Mouse (Mus musculus): ENCODE data around the gene Gabra5.

The Gabra5 gene

DNA sequence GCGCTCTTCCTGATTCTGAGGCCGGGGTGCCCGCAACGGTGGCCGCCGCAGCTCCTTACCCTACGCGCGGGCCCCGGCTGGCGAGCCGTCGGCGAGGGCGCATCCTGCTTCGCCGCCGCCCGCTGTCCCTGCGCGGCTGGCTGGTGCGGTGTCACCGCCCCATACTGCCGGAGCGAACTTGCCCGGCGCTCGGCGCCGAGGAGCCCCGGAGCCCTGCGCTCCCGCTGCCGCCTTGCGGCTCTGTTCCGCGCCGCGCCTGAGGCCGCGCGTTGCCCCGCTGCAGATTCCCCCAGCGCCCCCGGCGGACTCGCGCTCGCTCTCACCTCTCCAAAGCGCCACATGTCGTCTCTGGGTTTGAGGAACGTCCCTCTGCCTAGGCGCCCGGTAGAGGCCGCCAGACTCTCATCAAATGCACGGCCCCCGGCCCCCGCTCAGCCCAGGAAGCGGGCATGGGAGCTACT lies at the start of gene Gabra5:
Gene Gabra5 (minus strand): TSS at position 379 of the 461 bp plus-strand sequence.
- DNase-seq (ENCODE audit: low read depth): no peak

DNA sequence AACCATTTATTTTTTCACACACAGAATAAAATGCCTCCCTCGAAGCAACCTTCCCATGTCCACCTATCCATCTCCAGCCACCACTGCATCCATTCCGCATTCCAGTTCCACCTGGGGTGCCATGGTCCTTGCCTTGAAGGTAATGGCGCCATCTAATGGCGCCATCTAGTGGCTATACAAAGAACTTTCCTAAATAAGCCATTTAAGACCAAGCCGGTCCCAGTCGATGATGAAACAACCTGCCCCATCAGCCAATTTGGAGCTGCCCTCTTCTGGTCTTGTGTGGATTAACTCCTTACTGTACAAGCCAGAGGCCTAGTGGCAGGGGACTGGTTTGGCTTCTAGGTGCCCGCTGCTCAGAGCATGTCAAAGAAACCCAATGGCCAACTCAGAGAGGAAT lies 28.7 kb upstream of the Gabra5 start:
- DNase-seq (ENCODE audit: low read depth): no peak

DNA sequence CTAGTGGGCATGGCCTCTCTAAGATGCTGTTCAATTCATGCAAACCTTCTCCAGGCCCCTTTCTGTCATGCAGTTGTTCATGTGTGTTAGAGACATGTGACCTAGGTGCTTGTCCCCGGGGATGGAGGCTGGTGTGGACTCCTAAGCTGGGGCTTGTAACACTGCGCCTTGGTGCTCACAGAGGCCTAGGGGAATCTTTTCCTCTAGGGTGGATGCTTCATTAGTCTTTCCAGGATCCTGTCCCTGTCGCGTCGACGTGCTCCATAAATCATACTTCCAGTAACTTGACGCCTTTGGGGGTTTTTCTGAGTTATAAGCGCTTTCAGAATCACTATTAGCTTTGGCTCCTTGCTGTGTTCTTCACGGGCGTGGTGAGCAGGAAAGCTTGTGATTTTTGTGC lies 22.8 kb upstream of the Gabra5 start:
- DNase-seq (ENCODE audit: low read depth): no peak

DNA sequence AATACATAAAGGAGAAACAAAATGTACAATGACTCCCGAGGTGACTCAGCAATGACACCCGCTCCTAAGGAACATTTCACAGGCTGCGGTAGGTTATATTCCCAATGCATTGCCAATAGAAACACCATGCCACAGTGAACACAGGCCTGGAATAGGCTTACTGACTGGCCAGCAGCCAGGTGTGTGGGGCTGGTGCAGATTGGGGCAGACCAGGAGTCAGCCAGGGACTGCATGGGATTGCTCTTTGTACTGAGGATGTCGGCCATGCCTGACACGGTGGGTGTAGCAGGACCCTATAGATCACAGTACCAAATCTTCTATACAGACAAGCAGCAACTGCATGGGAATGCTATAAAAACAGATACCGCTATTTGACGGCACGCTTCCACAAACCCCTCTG lies 20.1 kb upstream of the Gabra5 start:
- DNase-seq (ENCODE audit: low read depth): no peak

DNA sequence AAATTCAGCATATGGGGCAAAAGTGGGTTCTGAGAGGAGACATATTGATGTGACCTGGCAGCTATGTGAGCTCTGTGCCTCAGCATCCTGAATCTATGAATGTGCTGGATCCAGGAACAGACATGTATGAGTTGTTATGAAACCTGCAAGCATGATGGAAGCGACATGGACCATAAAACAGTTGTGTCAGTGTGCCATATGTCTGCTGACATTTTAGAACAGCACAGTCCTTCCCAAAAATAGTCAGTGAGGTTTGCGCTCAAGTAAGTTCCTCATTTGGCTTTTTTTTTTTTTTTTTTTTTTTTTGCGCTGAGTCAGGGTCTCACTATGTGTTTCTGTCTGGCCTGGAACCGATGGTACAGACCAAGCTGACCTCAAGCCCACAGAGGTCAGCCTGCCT lies 19.6 kb upstream of the Gabra5 start:
- no peak for DNase-seq (ENCODE audit: low read depth)

DNA sequence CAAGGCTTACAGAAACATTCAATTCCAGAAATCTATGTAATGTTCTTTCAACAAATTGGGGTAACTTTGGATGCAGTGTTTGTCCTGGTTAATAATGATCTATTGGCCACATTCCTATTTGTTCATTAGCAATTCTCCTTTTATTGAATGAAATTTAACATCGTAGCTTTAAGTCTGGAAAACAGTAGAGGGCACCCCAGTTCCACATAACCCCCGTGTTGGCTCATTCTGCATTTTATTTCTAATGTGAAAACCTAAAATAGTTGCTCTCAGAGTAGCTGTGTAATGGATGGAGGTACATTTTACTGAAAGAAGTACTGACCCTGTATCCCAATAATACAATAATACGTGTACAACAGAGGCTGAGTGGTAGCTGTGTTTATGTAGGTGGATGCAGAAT lies 3.1 kb upstream of the Gabra5 start:
- no peak for DNase-seq (ENCODE audit: low read depth)

DNA sequence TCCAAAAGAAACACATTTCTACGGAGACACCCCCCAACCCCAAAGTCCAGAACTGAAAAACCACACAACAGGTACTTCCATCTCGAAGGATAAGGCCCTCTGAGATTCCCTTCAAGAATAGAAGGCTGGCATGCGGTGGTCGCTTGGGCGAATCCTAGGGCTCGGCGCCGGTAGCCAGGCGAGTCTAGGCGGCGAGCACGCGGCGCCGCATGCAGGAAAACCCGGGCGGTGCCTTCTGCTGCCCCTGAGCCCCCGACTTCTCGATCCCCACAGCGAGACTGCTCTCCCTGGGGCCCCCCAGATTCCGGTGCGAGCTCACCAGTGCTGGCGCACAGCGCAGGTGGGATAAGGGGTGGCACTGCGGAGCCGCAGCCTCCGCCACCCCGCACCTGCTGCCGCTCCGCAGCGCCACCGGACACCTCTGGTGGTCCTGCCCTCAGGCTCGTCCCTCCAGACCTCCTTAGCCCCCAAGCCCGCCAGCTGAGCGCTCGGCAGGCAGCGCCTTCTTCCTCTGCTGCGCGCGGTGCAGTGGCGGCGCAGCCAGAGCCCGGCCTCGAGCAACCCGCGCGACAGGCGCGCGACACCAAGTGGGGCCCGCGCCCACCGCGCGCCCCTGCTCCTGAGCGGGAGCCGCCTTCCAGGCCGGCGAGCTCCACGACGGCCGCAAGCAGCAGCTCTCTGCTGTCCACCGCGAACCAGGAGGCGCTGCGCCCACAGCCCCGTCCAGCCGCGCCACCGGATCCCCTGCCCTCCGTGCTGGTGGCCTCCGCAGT lies 813 bp downstream of the Gabra5 start:
- no peak for DNase-seq (ENCODE audit: low read depth)

DNA sequence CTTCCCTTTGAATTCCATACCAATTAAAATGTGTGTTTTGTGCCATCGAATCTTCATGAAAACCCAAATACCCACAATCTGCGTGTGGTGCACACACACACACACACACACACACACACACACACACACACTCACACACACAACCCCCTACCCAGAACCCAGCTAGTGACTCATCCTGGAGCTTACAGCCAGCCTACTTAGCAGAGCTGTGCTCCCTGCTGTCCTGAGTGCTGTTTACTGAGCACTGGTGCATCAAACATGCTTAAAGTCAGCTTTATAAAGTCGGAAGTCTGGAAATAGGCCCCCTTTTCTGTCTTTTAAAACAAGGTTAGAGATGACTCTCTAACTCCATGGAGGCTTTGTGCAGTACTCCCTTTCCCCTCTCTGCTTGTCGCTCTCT lies 7.0 kb downstream of the Gabra5 start:
- DNase-seq (ENCODE audit: low read depth): no peak

DNA sequence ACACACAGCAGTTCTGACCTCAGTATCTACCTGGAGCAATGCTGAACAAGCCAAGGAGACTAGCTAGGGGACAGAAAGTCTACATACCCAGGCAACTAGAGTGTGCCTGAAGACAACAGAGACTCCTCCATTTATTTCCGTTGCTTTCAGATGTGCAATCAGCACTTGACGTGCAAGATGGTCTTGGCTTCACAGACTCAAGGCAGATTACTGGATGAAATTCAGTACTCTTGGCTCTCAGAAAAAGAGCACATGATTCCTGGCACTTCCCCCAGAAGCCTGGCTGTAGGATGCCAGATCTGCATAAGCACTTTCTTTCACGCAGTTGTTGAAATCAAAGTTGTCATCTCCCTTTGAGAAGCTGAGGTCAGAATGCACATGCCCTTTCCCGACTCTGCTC lies 18.1 kb downstream of the Gabra5 start:
- DNase-seq (ENCODE audit: low read depth): no peak

DNA sequence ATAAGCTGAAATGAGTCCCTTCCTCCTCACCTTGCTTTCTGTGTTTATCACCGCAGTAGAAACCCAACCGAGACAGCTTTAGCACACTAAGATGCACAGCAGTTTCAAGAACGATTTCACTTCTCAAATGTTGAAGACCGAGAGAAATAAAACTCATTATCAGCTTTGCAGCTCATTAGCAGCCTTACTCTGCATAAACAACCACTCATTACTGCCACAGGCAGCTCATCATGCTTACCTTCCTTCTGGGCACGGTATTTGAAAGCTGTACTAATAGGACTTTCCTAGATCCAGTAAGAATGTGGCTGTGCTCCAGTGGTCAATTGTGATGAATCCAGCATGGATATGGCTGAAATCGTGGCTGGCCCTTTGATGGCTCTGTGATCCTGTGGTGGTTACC lies 23.0 kb downstream of the Gabra5 start:
- no peak for DNase-seq (ENCODE audit: low read depth)

DNA sequence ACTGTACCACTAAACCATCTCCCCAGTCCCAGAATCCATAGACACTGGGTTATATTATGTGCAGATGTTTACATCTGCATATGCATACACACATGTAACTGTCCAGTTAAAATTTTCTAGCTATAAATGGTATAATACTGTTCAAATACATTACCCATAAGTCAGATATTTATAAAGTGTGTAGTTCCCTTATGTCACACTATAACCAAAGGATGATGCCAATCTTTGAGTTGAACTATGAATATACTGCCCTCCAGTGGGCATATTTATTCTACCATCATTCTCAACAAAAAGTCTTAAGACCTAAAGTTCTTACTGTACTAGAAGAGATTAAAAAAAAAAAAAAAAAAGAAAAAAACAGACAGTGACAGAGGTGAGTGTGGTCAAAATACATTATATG lies 27.0 kb downstream of the Gabra5 start:
- DNase-seq (ENCODE audit: low read depth): no peak

DNA sequence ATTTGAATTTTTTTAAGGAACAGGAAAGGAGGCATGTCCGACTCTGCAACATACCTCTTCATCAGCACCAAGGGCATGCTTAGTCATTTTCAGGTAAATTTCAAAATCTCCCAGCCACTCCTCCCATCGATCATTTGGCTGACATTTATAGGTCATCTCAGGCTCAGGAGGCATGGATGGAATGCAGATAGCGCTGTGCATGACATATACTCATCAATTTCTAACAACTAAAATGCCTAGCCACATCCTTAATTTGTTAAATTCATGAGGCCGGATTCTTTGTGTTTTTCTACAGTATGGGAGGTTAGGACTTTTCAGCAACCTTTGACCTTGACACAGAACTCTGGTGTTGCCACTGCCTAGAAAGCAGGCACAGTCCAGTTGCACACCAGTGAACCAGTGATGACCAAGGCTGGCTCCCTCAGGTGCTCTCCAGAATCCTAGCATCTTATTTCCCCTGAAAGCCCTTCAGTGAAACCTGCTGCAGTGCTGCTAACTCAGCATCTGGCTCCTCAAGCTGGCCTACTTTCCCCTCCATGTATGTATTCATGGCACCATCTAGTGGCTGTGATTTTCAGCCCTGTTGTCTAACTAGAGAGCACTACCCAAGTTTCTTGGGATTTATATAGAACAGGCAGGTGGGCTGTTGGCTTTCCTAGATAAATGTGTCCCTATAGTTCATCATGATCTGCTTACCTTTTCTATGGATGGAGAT lies 35.9 kb downstream of the Gabra5 start:
- DNase-seq (ENCODE audit: low read depth): no peak

DNA sequence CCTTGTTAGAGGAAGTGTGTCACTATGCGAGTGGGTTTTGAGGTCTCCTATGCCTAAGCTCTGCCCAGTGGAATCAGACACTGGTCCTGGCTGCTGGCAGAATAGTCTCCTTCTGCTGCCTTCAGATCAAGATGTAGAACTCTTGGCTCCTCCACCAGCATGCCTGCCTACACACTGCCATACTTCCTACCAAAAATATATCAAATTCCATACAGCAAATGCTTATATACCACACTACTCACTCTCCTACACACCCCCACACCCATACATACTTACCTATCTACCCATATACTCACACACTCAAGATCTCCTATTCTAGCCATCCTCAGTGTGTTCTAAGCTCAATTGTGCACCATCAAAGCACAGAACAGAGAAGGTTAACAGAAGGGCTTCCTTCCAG lies 38.5 kb downstream of the Gabra5 start:
- no peak for DNase-seq (ENCODE audit: low read depth)

DNA sequence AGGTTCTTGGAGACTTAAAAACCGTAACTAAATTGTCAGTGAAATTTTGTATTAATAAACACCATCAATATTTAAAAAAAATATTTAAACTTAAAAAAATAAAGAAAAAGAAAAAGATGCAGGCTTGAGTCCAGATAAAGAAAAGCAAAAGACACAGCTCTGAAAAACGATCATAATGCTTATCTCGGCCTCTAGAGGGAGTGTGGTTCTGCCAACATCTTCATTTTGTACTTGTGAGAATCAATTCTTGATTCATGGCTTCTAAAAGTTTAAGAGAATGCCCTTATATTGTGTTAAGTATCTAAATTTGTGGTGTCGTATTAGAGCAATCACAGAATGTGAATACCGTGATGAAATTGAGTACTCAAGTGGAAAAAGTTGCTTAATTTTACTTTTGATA lies 49.5 kb downstream of the Gabra5 start:
- no peak for DNase-seq (ENCODE audit: low read depth)

DNA sequence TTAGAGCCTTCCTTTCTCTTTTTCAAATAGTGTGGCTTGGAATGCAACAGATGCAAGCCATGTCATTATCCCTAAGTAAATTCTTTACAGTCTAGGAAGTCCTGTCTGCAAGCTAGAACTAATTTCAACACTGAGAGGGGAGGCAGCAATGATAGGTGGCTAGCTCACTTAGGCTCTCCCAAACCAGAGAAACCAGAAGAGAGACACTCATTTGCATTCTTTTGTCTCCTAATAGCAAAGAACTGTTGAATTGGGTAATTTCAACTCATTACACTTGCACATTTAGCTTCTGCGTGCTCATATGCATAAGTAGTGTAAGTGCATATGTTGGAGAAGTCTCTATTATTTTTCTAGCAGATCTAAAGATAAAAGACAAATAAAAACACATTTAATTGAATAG lies 61.6 kb downstream of the Gabra5 start:
- no peak for DNase-seq (ENCODE audit: low read depth)

DNA sequence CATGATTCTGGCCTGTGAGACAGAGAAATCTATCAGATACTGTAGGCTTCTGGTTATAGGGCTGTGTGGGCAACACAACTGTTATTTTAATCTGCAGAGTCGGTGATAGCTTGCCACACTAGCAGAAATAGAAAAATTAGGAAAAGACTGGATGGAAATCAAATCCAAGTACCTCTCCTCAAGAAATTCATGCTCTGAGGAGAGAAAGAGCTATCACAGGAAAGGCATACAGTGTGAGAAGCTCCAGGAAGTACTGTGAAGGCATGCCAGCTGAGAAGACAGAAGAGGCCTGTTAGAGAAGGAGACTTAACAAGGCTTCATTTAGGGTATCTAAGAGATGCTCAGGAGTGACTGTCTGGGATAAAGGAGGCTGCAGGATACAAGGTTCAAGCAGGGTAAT lies 87.2 kb downstream of the Gabra5 start:
- no peak for DNase-seq (ENCODE audit: low read depth)

DNA sequence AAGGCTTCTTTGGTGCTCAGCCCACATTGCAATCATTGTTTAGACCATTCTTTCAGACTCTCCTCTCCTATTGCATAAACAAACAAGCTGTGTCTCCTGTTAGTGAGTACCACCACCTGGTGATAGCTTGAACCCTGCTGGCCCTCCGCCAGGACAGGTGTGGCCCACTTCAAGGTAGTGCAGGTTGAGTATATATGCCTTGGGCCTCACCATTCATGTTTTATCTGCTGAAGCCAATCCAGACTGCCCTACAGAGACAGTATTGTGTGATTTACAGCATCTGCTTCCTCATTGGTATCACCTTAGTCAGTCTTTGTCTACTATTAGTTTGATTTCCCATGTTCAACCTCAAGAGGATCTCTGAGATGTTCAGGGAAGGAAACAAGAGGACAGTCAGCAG lies 88.8 kb downstream of the Gabra5 start:
- no peak for DNase-seq (ENCODE audit: low read depth)

DNA sequence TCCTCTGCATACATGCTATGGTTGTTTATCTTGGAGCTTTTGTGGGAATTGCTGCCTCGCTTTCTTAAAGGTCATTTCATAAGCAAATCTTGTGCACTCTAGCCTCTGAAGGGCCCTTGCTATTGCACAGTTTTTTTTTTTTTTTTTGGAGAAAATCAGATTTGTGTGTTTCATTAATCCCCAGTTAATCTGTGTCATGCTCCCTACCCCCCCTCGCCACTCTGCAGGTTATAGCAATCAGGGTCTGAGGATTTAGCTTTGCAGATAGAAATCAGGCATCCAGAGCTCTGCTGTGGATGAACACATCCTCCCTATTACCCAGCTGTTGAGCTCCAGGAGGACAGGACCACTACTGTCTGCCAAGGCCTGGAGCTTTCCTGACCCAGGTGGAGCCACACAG lies 90.5 kb downstream of the Gabra5 start, which contains the start of gene Gabrb3:
Gene Gabrb3 (plus strand): TSS at position 301 of the 400 bp plus-strand sequence.
- no peak for DNase-seq (ENCODE audit: low read depth)

DNA sequence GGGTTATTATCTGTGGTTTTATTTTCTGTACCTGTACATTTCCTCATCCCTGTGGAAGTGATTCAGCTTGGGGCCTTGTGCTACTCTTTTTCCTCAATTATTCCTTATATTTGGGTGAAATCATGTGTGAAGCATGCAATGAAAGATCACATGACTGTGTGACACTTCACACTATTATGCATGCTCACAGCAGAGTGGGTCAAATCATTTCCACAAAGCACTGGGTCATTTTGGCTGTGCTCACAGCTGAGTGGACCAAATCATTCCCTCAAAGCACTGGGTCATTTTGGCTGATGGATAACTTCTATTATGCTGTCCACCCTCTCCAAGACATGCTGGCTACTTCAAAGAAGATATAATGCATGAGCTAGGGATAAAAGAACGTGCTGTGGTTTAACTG lies 97.0 kb downstream of the Gabra5 start:
- DNase-seq (ENCODE audit: low read depth): no peak

DNA sequence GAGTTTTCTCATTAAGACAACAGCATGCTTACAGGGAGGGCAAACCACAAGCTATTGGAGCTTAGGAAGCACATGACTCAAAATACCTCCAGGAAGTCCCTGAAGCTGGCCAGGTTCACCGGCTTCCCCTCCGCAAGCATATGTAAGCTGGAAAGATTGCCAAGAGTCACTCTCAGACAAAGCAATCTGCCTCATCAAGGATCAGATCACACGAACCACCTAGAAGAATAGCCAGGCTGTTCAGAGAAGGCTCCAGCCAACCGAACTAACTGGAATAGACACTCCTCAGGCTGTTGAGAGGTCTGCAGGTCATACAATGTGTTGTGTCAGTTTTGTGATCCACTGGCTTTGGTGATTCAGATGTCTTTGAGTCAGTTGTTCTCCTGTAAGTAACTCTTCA lies 98.7 kb downstream of the Gabra5 start:
- no peak for DNase-seq (ENCODE audit: low read depth)

DNA sequence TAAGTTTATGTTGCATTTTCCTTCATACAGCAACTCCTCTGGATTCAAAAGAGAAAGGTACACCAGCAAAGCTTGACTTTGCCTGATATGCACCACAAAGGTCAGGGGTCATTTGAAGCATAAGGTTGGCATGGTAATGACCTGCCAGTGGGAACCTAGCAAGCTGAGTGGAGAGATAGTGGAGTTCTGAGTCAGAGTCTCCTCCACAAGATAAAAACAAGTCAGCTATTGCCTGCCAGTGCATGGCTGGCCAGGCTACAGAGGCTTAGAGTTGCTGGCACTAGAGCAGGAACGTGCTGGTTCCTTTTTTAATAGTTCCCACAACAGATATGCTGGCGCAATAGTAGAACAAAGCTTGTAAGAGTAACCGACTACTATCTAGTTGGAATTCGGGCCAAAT lies 116.3 kb downstream of the Gabra5 start:
- DNase-seq (ENCODE audit: low read depth): no peak

DNA sequence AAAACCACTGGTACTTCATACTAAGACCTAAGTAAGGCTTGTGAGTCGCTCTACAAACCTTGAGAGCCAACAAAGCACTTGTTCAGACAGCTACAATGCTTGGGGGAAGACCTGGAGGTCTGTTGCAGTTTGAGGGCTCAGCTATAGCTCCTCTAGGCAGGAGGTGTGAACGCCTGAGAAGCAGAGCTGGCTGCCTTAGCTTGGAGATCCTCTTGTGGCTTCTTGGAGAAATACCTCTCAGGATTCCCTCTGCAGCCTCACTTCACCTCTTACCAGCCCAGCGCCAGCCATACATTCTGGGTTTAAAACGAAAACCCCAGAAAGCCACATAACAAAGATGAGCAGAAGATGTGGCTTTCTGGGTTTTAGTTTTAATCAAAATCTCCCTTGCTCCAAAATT lies 119.8 kb downstream of the Gabra5 start:
- DNase-seq (ENCODE audit: low read depth): no peak

DNA sequence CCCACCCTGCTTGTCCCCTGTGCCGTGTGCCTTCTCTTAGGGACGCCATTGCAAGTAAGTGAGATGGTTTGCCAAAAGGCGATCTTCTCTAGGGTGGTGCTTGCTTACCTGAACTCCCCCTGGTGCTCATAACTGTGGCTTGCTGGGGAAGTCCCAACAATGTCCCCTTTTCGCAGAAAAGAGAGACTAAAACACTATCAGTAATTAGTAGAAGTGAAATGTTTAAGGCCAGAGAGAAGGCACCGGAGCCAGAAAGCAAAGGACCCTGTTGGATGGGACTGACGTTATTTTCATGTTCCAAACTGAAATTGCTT lies 122.6 kb downstream of the Gabra5 start:
- DNase-seq (ENCODE audit: low read depth): no peak
